Mouse (Mus musculus) limb, embryonic 13.5 days (tissue): ENCODE data around the gene Tnr. TPM values are rescaled to one million over a fixed set of nuclear protein-coding genes. Genes with fewer than 3 reads are reported as not detected.

Experiments
- ATAC-seq: fragments of 200-750 bp; cut with Nextera tagmentation; 2 replicates; pipeline ENCODE4 v1.8.0; 2017; ENCODE audit warnings: low read depth, moderate number of reproducible peaks, moderate TSS enrichment; ENCODE audit not compliant: low FRiP score
- H3K27ac ChIP-seq: fragments of 300-500 bp; sonication (generic); 2 replicates; pipeline ENCODE4 v1.5.1; 2015; ENCODE audit warnings: inconsistent platforms, mild to moderate bottlenecking, moderate library complexity
- H3K27me3 ChIP-seq: fragments of 300-500 bp; sonication (generic); 2 replicates; pipeline ENCODE4 v1.6.1; 2015; ENCODE audit warnings: mild to moderate bottlenecking, inconsistent platforms
- H3K36me3 ChIP-seq: fragments of 300-500 bp; sonication (generic); 2 replicates; pipeline ENCODE4 v1.6.1; 2015; ENCODE audit warnings: inconsistent platforms, mild to moderate bottlenecking, moderate library complexity
- H3K4me1 ChIP-seq: fragments of 300-500 bp; sonication (generic); 2 replicates; pipeline ENCODE4 v1.6.1; 2015; ENCODE audit warnings: inconsistent platforms
- H3K4me2 ChIP-seq: fragments of 300-500 bp; sonication (generic); replicated peaks from 2 replicates; pipeline ENCODE4 v1.6.1; 2015; ENCODE audit warnings: inconsistent platforms, mild to moderate bottlenecking, moderate library complexity
- H3K4me3 ChIP-seq: fragments of 300-500 bp; sonication (generic); 2 replicates; pipeline ENCODE4 v1.5.1; 2015; ENCODE audit warnings: moderate library complexity, mild to moderate bottlenecking, inconsistent platforms
- H3K9ac ChIP-seq: fragments of 300-500 bp; sonication (generic); 2 replicates; pipeline ENCODE4 v1.6.1; 2015; ENCODE audit warnings: mild to moderate bottlenecking, inconsistent platforms
- H3K9me3 ChIP-seq: fragments of 300-500 bp; sonication (generic); 2 replicates; pipeline ENCODE4 v1.6.1; 2016; ENCODE audit warnings: inconsistent platforms
- WGBS: fragments of 180-500 bp; shearing (Covaris S2); methylation state at CpG from one replicate; pipeline ENCODE4 v1.1.7; 2015; 5-methylcytosine and 5-hydroxymethylcytosine counted together
- polyA plus RNA-seq: library from polyadenylated mRNA; unstranded; fragments of >200 nt; fragmentation: Nextera tagmentation; extraction: Ambion mirVana; gene quantifications from 2 replicates; pipeline ENCODE4 v1.2.1, GENCODE M21; 2015

The Tnr gene
- polyA plus RNA-seq, 1 experiment from 2014 or later: 0.09 TPM

GRCm38 (mm10) chr1:159613561-159613960, 90.0 kb downstream of the Tnr start:
- Histone ChIP-seq H3K4me3 (no peak overlapping the region), H3K9ac (no peak overlapping the region), H3K27ac (no peak overlapping the region), H3K36me3 (no peaks in the 10 kb centered on the region), H3K27me3 (no peaks in the 10 kb centered on the region), H3K4me2 (no peak overlapping the region), H3K9me3 (no peaks in the 10 kb centered on the region), H3K4me1 (no peaks in the 10 kb centered on the region)
- 87% methylated on average over 4 of the region's 4 CpGs for whole genome bisulfite sequencing
- ATAC-seq: no peak

- H3K4me1 ChIP-seq: no peaks in the 10 kb centered on the region
- no peak overlapping the region for H3K4me2 ChIP-seq
- ATAC-seq: no peak
- H3K9ac ChIP-seq: no peak overlapping the region
- no peak overlapping the region for H3K4me3 ChIP-seq
- H3K27me3 ChIP-seq: no peaks in the 10 kb centered on the region
- 80% methylated on average over 6 of the region's 6 CpGs for WGBS
- H3K9me3 ChIP-seq: no peaks in the 10 kb centered on the region
- no peaks in the 10 kb centered on the region for H3K36me3 ChIP-seq
- H3K27ac ChIP-seq: no peak overlapping the region
These were observed 90.6 kb downstream of the Tnr start for GRCm38 (mm10) chr1:159614062-159614601.

GRCm38 (mm10) chr1:159614644-159615431, 91.3 kb downstream of the Tnr start:
- H3K4me1 ChIP-seq: no peaks in the 10 kb centered on the region
- H3K27me3 ChIP-seq: no peaks in the 10 kb centered on the region
- H3K4me2 ChIP-seq: no peak overlapping the region
- 63% methylated on average over 16 of the region's 16 CpGs for WGBS
- no peak for ATAC-seq
- no peaks in the 10 kb centered on the region for H3K36me3 ChIP-seq
- no peak overlapping the region for H3K4me3 ChIP-seq
- H3K9me3 ChIP-seq: no peaks in the 10 kb centered on the region
- H3K27ac ChIP-seq: no peak overlapping the region
- H3K9ac ChIP-seq: no peak overlapping the region

GRCm38 (mm10) chr1:159615686-159616085, 92.1 kb downstream of the Tnr start:
- Histone ChIP-seq H3K27ac (no peak overlapping the region), H3K27me3 (no peaks in the 10 kb centered on the region), H3K36me3 (no peaks in the 10 kb centered on the region), H3K4me1 (no peaks in the 10 kb centered on the region), H3K4me3 (no peak overlapping the region), H3K4me2 (no peak overlapping the region), H3K9ac (no peak overlapping the region), H3K9me3 (no peaks in the 10 kb centered on the region)
- no peak for ATAC-seq
- WGBS: 68% methylated on average over 4 of the region's 4 CpGs

- no peaks in the 10 kb centered on the region for H3K4me1 ChIP-seq
- H3K27me3 ChIP-seq: no peaks in the 10 kb centered on the region
- H3K9ac ChIP-seq: no peak overlapping the region
- no peak overlapping the region for H3K4me3 ChIP-seq
- WGBS: 85% methylated on average over 2 of the region's 2 CpGs
- no peak overlapping the region for H3K4me2 ChIP-seq
- no peak overlapping the region for H3K27ac ChIP-seq
- ATAC-seq: no peak
- no peaks in the 10 kb centered on the region for H3K36me3 ChIP-seq
- H3K9me3 ChIP-seq: no peaks in the 10 kb centered on the region
These were observed 95.6 kb downstream of the Tnr start for GRCm38 (mm10) chr1:159619205-159619604.

GRCm38 (mm10) chr1:159621321-159621720, 97.8 kb downstream of the Tnr start:
- WGBS: 53% methylated on average over 1 of the region's 1 CpGs

GRCm38 (mm10) chr1:159629119-159629518, 105.5 kb downstream of the Tnr start:
- Histone ChIP-seq H3K9me3 (no peaks in the 10 kb centered on the region), H3K36me3 (no peaks in the 10 kb centered on the region), H3K27ac (no peak overlapping the region), H3K4me1 (no peaks in the 10 kb centered on the region), H3K27me3 (no peaks in the 10 kb centered on the region), H3K4me2 (no peak overlapping the region), H3K9ac (no peak overlapping the region), H3K4me3 (no peak overlapping the region)
- WGBS: 67% methylated on average over 3 of the region's 3 CpGs
- no peak for ATAC-seq

More at GRCm38 (mm10) chr1:159621321-159621720, 97.8 kb downstream of the Tnr start:
- Histone ChIP-seq H3K27me3 (no peaks in the 10 kb centered on the region), H3K4me3 (no peak overlapping the region), H3K36me3 (no peaks in the 10 kb centered on the region), H3K9ac (no peak overlapping the region), H3K4me1 (no peaks in the 10 kb centered on the region), H3K9me3 (no peaks in the 10 kb centered on the region), H3K4me2 (no peak overlapping the region), H3K27ac (no peak overlapping the region)
- ATAC-seq: no peak

- H3K4me3 ChIP-seq: no peak overlapping the region
- H3K9ac ChIP-seq: no peak overlapping the region
- ATAC-seq: no peak
- H3K4me1 ChIP-seq: no peaks in the 10 kb centered on the region
- no peaks in the 10 kb centered on the region for H3K9me3 ChIP-seq
- H3K27me3 ChIP-seq: no peaks in the 10 kb centered on the region
- H3K36me3 ChIP-seq: no peaks in the 10 kb centered on the region
- no peak overlapping the region for H3K4me2 ChIP-seq
- H3K27ac ChIP-seq: no peak overlapping the region
- 82% methylated on average over 5 of the region's 5 CpGs for WGBS
These were observed 106.4 kb downstream of the Tnr start for GRCm38 (mm10) chr1:159629822-159630589.

- no peak overlapping the region for H3K4me3 ChIP-seq
- no peaks in the 10 kb centered on the region for H3K4me1 ChIP-seq
- H3K27ac ChIP-seq: no peak overlapping the region
- no peaks in the 10 kb centered on the region for H3K36me3 ChIP-seq
- no peaks in the 10 kb centered on the region for H3K27me3 ChIP-seq
- H3K9me3 ChIP-seq: no peaks in the 10 kb centered on the region
- no peak overlapping the region for H3K4me2 ChIP-seq
- no peak overlapping the region for H3K9ac ChIP-seq
- 77% methylated on average over 3 of the region's 3 CpGs for WGBS
- no peak for ATAC-seq
These were observed 109.0 kb downstream of the Tnr start for GRCm38 (mm10) chr1:159632558-159632957.

- Histone ChIP-seq H3K27me3 (no peaks in the 10 kb centered on the region), H3K27ac (no peak overlapping the region), H3K36me3 (no peaks in the 10 kb centered on the region), H3K9ac (no peak overlapping the region), H3K9me3 (no peaks in the 10 kb centered on the region), H3K4me1 (no peaks in the 10 kb centered on the region), H3K4me3 (no peak overlapping the region), H3K4me2 (no peak overlapping the region)
- ATAC-seq: no peak
- 85% methylated on average over 4 of the region's 4 CpGs for WGBS
These were observed 115.8 kb downstream of the Tnr start for GRCm38 (mm10) chr1:159639408-159639807.

- no peak overlapping the region for H3K9ac ChIP-seq
- no peak overlapping the region for H3K27ac ChIP-seq
- H3K4me2 ChIP-seq: no peak overlapping the region
- no peaks in the 10 kb centered on the region for H3K9me3 ChIP-seq
- ATAC-seq: no peak
- 0 out of 2 replicates have a peak, but pooled peaks cover 1% of the 10 kb centered on the region for H3K4me1 ChIP-seq
- no peak overlapping the region for H3K4me3 ChIP-seq
- H3K36me3 ChIP-seq: no peaks in the 10 kb centered on the region
- WGBS: 90% methylated on average over 4 of the region's 4 CpGs
- no peaks in the 10 kb centered on the region for H3K27me3 ChIP-seq
These were observed 122.2 kb downstream of the Tnr start for GRCm38 (mm10) chr1:159645719-159646118.

- ATAC-seq: no peak
- Histone ChIP-seq H3K36me3 (no peaks in the 10 kb centered on the region), H3K27me3 (no peaks in the 10 kb centered on the region), H3K9ac (no peak overlapping the region), H3K4me1 (0 out of 2 replicates have a peak, but pooled peaks cover 3% of the 10 kb centered on the region), H3K27ac (no peak overlapping the region), H3K4me3 (no peak overlapping the region), H3K9me3 (no peaks in the 10 kb centered on the region), H3K4me2 (no peak overlapping the region)
- whole genome bisulfite sequencing: 48% methylated on average over 4 of the region's 4 CpGs
These were observed 126.9 kb downstream of the Tnr start for GRCm38 (mm10) chr1:159650486-159650885.
